Mouse (Mus musculus): ENCODE data around the gene Fkbp15. TPM values are rescaled to one million over a fixed set of nuclear protein-coding genes. Genes with fewer than 3 reads are reported as not detected.
A peak's percentile ranks its signal among the peaks of the same experiment; 100 is the strongest.

Gene Fkbp15
- polyA plus RNA-seq, 1 experiment from 2014 or later: 24.9 TPM

GRCm38 (mm10) chr4:62312821-62313220 lies 47.5 kb downstream of the Fkbp15 start:
- Histone ChIP-seq H3K36me3 (0 out of 2 replicates have a peak, but pooled peaks cover 21% of the 10 kb centered on the region), H3K9me3 (no peaks in the 10 kb centered on the region), H3K4me1 (no peaks in the 10 kb centered on the region), H3K4me2 (no peak overlapping the region), H3K4me3 (replicated peaks) (no peak overlapping the region), H3K27me3 (replicated peaks) (no peaks in the 10 kb centered on the region), H3K27ac (no peak overlapping the region), H3K9ac (no peak overlapping the region)
- WGBS: 84% methylated on average over 2 of the region's 2 CpGs
- no peak for ATAC-seq (ENCODE audit: insufficient read depth, low FRiP score, low read depth)

GRCm38 (mm10) chr4:62308406-62308805 lies 51.9 kb downstream of the Fkbp15 start:
- Histone ChIP-seq H3K9me3 (no peaks in the 10 kb centered on the region), H3K9ac (no peak overlapping the region), H3K27me3 (replicated peaks) (no peaks in the 10 kb centered on the region), H3K27ac (no peak overlapping the region), H3K36me3 (peaks cover 39% of the 10 kb centered on the region), H3K4me2 (no peak overlapping the region), H3K4me1 (no peaks in the 10 kb centered on the region), H3K4me3 (replicated peaks) (no peak overlapping the region)
- no peak for ATAC-seq (ENCODE audit: insufficient read depth, low FRiP score, low read depth)

- Histone ChIP-seq H3K9me3 (no peaks in the 10 kb centered on the region), H3K9ac (no peak overlapping the region), H3K36me3 (peaks cover 39% of the 10 kb centered on the region), H3K4me1 (no peaks in the 10 kb centered on the region), H3K27ac (no peak overlapping the region), H3K4me2 (no peak overlapping the region), H3K4me3 (replicated peaks) (no peak overlapping the region), H3K27me3 (replicated peaks) (no peaks in the 10 kb centered on the region)
- WGBS: 88% methylated on average over 4 of the region's 4 CpGs
- no peak for ATAC-seq (ENCODE audit: insufficient read depth, low FRiP score, low read depth)
Measured at GRCm38 (mm10) chr4:62306840-62307239, 53.5 kb downstream of the Fkbp15 start.

- Histone ChIP-seq H3K36me3 (peaks cover 37% of the 10 kb centered on the region), H3K4me2 (no peak overlapping the region), H3K27me3 (replicated peaks) (no peaks in the 10 kb centered on the region), H3K9me3 (no peaks in the 10 kb centered on the region), H3K4me3 (replicated peaks) (no peak overlapping the region), H3K27ac (no peak overlapping the region), H3K9ac (no peak overlapping the region), H3K4me1 (no peaks in the 10 kb centered on the region)
- 77% methylated on average over 1 of the region's 1 CpGs for WGBS
- no peak for ATAC-seq (ENCODE audit: insufficient read depth, low FRiP score, low read depth)
Measured at GRCm38 (mm10) chr4:62306301-62306700, 54.0 kb downstream of the Fkbp15 start.

GRCm38 (mm10) chr4:62303288-62303687 lies 57.1 kb downstream of the Fkbp15 start:
- ATAC-seq (ENCODE audit: insufficient read depth, low FRiP score, low read depth): peak; percentile 52; the same call in 1 of the 2 replicates
- 64% methylated on average over 1 of the region's 1 CpGs for WGBS
- peaks cover 50% of the 10 kb centered on the region for H3K36me3 ChIP-seq

GRCm38 (mm10) chr4:62302795-62303194 lies 57.6 kb downstream of the Fkbp15 start:
- no peak for ATAC-seq (ENCODE audit: insufficient read depth, low FRiP score, low read depth)
- H3K36me3 ChIP-seq: peaks cover 52% of the 10 kb centered on the region
- 44% methylated on average over 2 of the region's 2 CpGs for WGBS

More at GRCm38 (mm10) chr4:62303288-62303687, 57.1 kb downstream of the Fkbp15 start:
- Histone ChIP-seq H3K4me3 (replicated peaks) (no peak overlapping the region), H3K27me3 (replicated peaks) (no peaks in the 10 kb centered on the region), H3K9ac (no peak overlapping the region), H3K4me1 (no peaks in the 10 kb centered on the region), H3K27ac (no peak overlapping the region), H3K4me2 (no peak overlapping the region), H3K9me3 (no peaks in the 10 kb centered on the region)

GRCm38 (mm10) chr4:62300001-62300400 lies 60.3 kb downstream of the Fkbp15 start:
- H3K36me3 ChIP-seq: peaks cover 40% of the 10 kb centered on the region

More at GRCm38 (mm10) chr4:62302795-62303194, 57.6 kb downstream of the Fkbp15 start:
- no peaks in the 10 kb centered on the region for H3K27me3 ChIP-seq (replicated peaks)
- no peaks in the 10 kb centered on the region for H3K4me1 ChIP-seq
- no peaks in the 10 kb centered on the region for H3K9me3 ChIP-seq
- H3K4me2 ChIP-seq: no peak overlapping the region
- H3K27ac ChIP-seq: no peak overlapping the region
- no peak overlapping the region for H3K4me3 ChIP-seq (replicated peaks)
- no peak overlapping the region for H3K9ac ChIP-seq

GRCm38 (mm10) chr4:62297280-62298130 lies 62.8 kb downstream of the Fkbp15 start:
- Histone ChIP-seq H3K9me3 (no peaks in the 10 kb centered on the region), H3K27me3 (replicated peaks) (no peaks in the 10 kb centered on the region), H3K9ac (no peak overlapping the region), H3K4me2 (no peak overlapping the region), H3K4me3 (replicated peaks) (no peak overlapping the region), H3K27ac (no peak overlapping the region), H3K4me1 (no peaks in the 10 kb centered on the region), H3K36me3 (peaks cover 27% of the 10 kb centered on the region; the same call in 1 of the 2 replicates)
- no peak for ATAC-seq (ENCODE audit: insufficient read depth, low FRiP score, low read depth)
- 65% methylated on average over 3 of the region's 3 CpGs for WGBS

More at GRCm38 (mm10) chr4:62300001-62300400, 60.3 kb downstream of the Fkbp15 start:
- no peak overlapping the region for H3K4me2 ChIP-seq
- no peak overlapping the region for H3K27ac ChIP-seq
- no peaks in the 10 kb centered on the region for H3K9me3 ChIP-seq
- no peaks in the 10 kb centered on the region for H3K4me1 ChIP-seq
- no peak overlapping the region for H3K9ac ChIP-seq
- WGBS: 90% methylated on average over 2 of the region's 2 CpGs
- ATAC-seq (ENCODE audit: insufficient read depth, low FRiP score, low read depth): no peak
- no peak overlapping the region for H3K4me3 ChIP-seq (replicated peaks)
- H3K27me3 ChIP-seq (replicated peaks): no peaks in the 10 kb centered on the region

- Histone ChIP-seq H3K4me3 (replicated peaks) (no peak overlapping the region), H3K9me3 (no peaks in the 10 kb centered on the region), H3K9ac (no peak overlapping the region), H3K27ac (no peak overlapping the region), H3K27me3 (replicated peaks) (no peaks in the 10 kb centered on the region), H3K4me2 (no peak overlapping the region), H3K4me1 (no peaks in the 10 kb centered on the region), H3K36me3 (peaks cover 15% of the 10 kb centered on the region; the same call in 1 of the 2 replicates)
- ATAC-seq (ENCODE audit: insufficient read depth, low FRiP score, low read depth): no peak
- 96% methylated on average over 1 of the region's 1 CpGs for WGBS
Measured at GRCm38 (mm10) chr4:62294741-62295140, 65.6 kb downstream of the Fkbp15 start.

GRCm38 (mm10) chr4:62293219-62293861 lies 67.0 kb downstream of the Fkbp15 start:
- WGBS: 65% methylated on average over 10 of the region's 10 CpGs
- no peak for ATAC-seq (ENCODE audit: insufficient read depth, low FRiP score, low read depth)

GRCm38 (mm10) chr4:62292461-62293180 lies 67.7 kb downstream of the Fkbp15 start:
- Histone ChIP-seq H3K4me2 (no peak overlapping the region), H3K36me3 (0 out of 2 replicates have a peak, but pooled peaks cover under 1% of the 10 kb centered on the region), H3K9ac (no peak overlapping the region), H3K4me1 (peaks cover 2% of the 10 kb centered on the region; the same call in 1 of the 2 replicates), H3K9me3 (no peaks in the 10 kb centered on the region), H3K27ac (no peak overlapping the region), H3K27me3 (replicated peaks) (no peaks in the 10 kb centered on the region), H3K4me3 (replicated peaks) (no peak overlapping the region)
- 77% methylated on average over 8 of the region's 8 CpGs for WGBS
- no peak for ATAC-seq (ENCODE audit: insufficient read depth, low FRiP score, low read depth)

More at GRCm38 (mm10) chr4:62293219-62293861, 67.0 kb downstream of the Fkbp15 start:
- Histone ChIP-seq H3K4me1 (no peaks in the 10 kb centered on the region), H3K27me3 (replicated peaks) (no peaks in the 10 kb centered on the region), H3K27ac (no peak overlapping the region), H3K9me3 (no peaks in the 10 kb centered on the region), H3K9ac (no peak overlapping the region), H3K36me3 (peaks cover 3% of the 10 kb centered on the region; the same call in 1 of the 2 replicates), H3K4me2 (no peak overlapping the region), H3K4me3 (replicated peaks) (no peak overlapping the region)

All from stomach, embryonic 15.5 days (tissue).